Mouse (Mus musculus): ENCODE results near the gene Gm10282. TPM values are rescaled to one million over a fixed set of nuclear protein-coding genes. Genes with fewer than 3 reads are reported as not detected.

The Gm10282 gene
- polyA plus RNA-seq, 1 experiment from 2014 or later = 29.1 TPM

DNA sequence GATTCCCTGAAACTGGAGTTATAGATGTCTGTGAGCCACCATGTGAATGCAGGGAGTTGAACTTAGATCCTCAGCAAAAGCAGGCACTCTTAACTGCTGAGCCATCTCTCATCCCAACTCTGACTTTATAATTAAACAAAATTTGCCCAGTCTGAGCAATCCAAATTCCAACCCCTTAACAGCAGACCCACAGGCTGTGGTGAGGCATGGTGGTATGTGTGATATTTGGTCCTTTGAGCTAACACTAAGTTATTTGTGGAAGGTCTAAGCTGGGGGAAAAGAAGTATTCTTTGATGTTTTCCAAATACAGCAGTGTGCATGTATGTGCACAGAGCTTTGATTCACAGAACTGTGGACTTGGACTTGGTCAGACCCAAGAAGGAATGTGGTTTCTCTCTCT, 16.0 kb downstream of the Gm10282 start:
- H3K36me3 ChIP-seq = no peaks in the 10 kb centered on the region
- no peak for ATAC-seq (ENCODE audit: insufficient number of reproducible peaks, insufficient read depth, low FRiP score, low TSS enrichment)
- no peak overlapping the region for H3K27ac ChIP-seq
- no peaks in the 10 kb centered on the region for H3K27me3 ChIP-seq
- H3K4me1 ChIP-seq = no peaks in the 10 kb centered on the region
- no peaks in the 10 kb centered on the region for H3K9me3 ChIP-seq
- H3K4me2 ChIP-seq (replicated peaks) = no peak overlapping the region
- H3K4me3 ChIP-seq = no peak overlapping the region
- H3K9ac ChIP-seq = no peak overlapping the region

DNA sequence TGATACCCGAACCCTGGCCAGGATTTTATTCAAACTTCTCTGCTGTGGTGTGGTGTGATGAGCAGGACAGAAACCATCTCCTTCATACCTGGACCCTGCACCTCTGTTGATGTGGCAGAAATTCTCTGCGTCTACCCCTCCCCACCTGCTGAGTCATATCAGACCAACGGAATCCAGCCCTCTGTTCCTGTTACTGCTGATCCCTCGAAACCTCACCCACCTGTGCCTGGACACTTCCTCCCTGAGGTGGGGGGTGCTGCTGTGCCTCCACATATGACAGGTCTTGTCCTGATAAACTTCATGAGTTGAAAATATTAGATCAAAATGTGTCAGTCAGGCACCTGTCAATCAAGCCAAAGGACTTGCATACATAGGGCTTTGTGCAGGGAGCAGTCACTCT, 19.8 kb downstream of the Gm10282 start:
- no peak overlapping the region for H3K4me3 ChIP-seq
- no peaks in the 10 kb centered on the region for H3K4me1 ChIP-seq
- no peak overlapping the region for H3K9ac ChIP-seq
- no peaks in the 10 kb centered on the region for H3K36me3 ChIP-seq
- no peaks in the 10 kb centered on the region for H3K9me3 ChIP-seq
- no peak overlapping the region for H3K4me2 ChIP-seq (replicated peaks)
- no peak overlapping the region for H3K27ac ChIP-seq
- 73% methylated on average over 4 of the region's 4 CpGs for WGBS
- no peak for ATAC-seq (ENCODE audit: insufficient number of reproducible peaks, insufficient read depth, low FRiP score, low TSS enrichment)
- no peaks in the 10 kb centered on the region for H3K27me3 ChIP-seq

DNA sequence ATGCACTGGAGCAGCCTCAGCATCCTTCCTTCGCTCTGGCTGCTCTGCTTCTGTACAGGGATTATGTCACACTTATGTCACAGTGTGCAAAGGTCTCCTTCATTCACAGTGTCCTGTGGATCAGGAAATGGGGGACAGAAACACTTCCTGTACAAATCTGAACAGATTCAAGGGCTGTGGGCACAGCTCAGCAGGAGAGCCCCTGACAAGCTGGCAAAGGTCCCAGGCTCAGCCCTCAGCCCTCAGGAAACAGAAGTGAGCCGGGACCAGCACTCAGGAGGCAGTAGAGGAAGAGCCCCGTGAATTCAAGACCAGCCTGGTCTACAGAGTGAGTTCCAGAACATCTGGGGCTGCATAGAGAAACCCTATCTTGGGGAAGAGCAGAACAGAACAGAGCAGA, 23.4 kb downstream of the Gm10282 start:
- H3K4me2 ChIP-seq (replicated peaks) = no peak overlapping the region
- H3K9ac ChIP-seq = no peak overlapping the region
- H3K4me1 ChIP-seq = no peaks in the 10 kb centered on the region
- H3K36me3 ChIP-seq = no peaks in the 10 kb centered on the region
- H3K27me3 ChIP-seq = no peaks in the 10 kb centered on the region
- 36% methylated on average over 3 of the region's 3 CpGs for WGBS
- H3K27ac ChIP-seq = no peak overlapping the region
- no peaks in the 10 kb centered on the region for H3K9me3 ChIP-seq
- ATAC-seq (ENCODE audit: insufficient number of reproducible peaks, insufficient read depth, low FRiP score, low TSS enrichment) = no peak
- H3K4me3 ChIP-seq = no peak overlapping the region

GRCm38 (mm10) chr8:72279151-72279550, 25.9 kb downstream of the Gm10282 start:
- Histone ChIP-seq H3K9me3 (no peaks in the 10 kb centered on the region), H3K9ac (no peak overlapping the region), H3K27me3 (no peaks in the 10 kb centered on the region), H3K4me2 (replicated peaks) (no peak overlapping the region), H3K4me3 (no peak overlapping the region), H3K36me3 (no peaks in the 10 kb centered on the region), H3K4me1 (no peaks in the 10 kb centered on the region), H3K27ac (no peak overlapping the region)
- ATAC-seq (ENCODE audit: insufficient number of reproducible peaks, insufficient read depth, low FRiP score, low TSS enrichment) = no peak
- 75% methylated on average over 7 of the region's 7 CpGs for WGBS

- 72% methylated on average over 3 of the region's 3 CpGs for WGBS
- H3K4me3 ChIP-seq = no peak overlapping the region
- no peaks in the 10 kb centered on the region for H3K36me3 ChIP-seq
Measured at GRCm38 (mm10) chr8:72277244-72277643, 27.8 kb downstream of the Gm10282 start.

GRCm38 (mm10) chr8:72273807-72274206, 31.3 kb downstream of the Gm10282 start:
- Histone ChIP-seq H3K27me3 (no peaks in the 10 kb centered on the region), H3K9ac (no peak overlapping the region), H3K4me2 (replicated peaks) (no peak overlapping the region), H3K27ac (no peak overlapping the region), H3K9me3 (no peaks in the 10 kb centered on the region), H3K36me3 (no peaks in the 10 kb centered on the region), H3K4me1 (no peaks in the 10 kb centered on the region), H3K4me3 (no peak overlapping the region)
- 77% methylated on average over 5 of the region's 5 CpGs for WGBS
- no peak for ATAC-seq (ENCODE audit: insufficient number of reproducible peaks, insufficient read depth, low FRiP score, low TSS enrichment)

More at GRCm38 (mm10) chr8:72277244-72277643, 27.8 kb downstream of the Gm10282 start:
- no peaks in the 10 kb centered on the region for H3K27me3 ChIP-seq
- H3K9ac ChIP-seq = no peak overlapping the region
- H3K4me1 ChIP-seq = no peaks in the 10 kb centered on the region
- H3K9me3 ChIP-seq = no peaks in the 10 kb centered on the region
- no peak overlapping the region for H3K27ac ChIP-seq
- H3K4me2 ChIP-seq (replicated peaks) = no peak overlapping the region
- ATAC-seq (ENCODE audit: insufficient number of reproducible peaks, insufficient read depth, low FRiP score, low TSS enrichment) = no peak

DNA sequence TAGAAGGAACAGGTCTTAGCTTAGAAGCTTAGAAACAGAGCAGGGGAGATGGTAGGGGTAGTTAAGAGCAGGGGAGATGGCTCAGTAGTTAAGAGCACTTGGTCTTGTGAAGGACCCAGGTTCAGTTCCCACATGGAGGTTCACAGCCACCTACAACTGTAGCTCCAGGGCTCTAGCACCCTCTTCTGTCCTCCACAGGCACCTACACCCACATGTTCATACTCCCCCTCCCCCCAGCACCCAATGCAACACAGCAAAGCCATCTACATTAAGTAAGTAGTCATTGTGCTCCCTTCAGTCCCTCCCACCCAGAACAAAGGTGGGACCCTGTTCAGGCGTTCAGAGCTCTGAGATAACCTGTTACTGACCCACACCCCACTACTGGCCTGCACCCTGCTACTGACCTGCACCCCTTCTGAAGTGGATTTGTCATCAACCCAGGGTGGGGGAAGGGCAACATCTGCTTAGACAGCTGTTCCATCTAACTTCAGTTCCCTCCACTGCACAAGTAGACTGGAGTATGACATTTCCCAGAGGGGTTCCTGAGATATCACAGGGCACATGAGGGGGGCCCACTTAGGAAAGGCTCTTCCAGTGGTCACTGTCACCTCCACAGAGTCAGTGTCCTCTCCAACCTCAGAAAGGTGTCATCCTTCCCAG, 31.8 kb downstream of the Gm10282 start:
- H3K9me3 ChIP-seq = no peaks in the 10 kb centered on the region
- no peaks in the 10 kb centered on the region for H3K27me3 ChIP-seq
- H3K27ac ChIP-seq = no peak overlapping the region
- no peak; the same call in 1 of the 2 replicates for ATAC-seq (ENCODE audit: insufficient number of reproducible peaks, insufficient read depth, low FRiP score, low TSS enrichment)
- no peak overlapping the region for H3K9ac ChIP-seq
- H3K4me2 ChIP-seq (replicated peaks) = no peak overlapping the region
- H3K36me3 ChIP-seq = no peaks in the 10 kb centered on the region
- 48% methylated on average over 1 of the region's 1 CpGs for WGBS
- H3K4me3 ChIP-seq = no peak overlapping the region
- H3K4me1 ChIP-seq = no peaks in the 10 kb centered on the region

GRCm38 (mm10) chr8:72272361-72272760, 32.7 kb downstream of the Gm10282 start:
- no peak overlapping the region for H3K4me3 ChIP-seq
- no peak for ATAC-seq (ENCODE audit: insufficient number of reproducible peaks, insufficient read depth, low FRiP score, low TSS enrichment)
- H3K4me1 ChIP-seq = no peaks in the 10 kb centered on the region
- H3K4me2 ChIP-seq (replicated peaks) = no peak overlapping the region
- H3K27me3 ChIP-seq = no peaks in the 10 kb centered on the region
- H3K9ac ChIP-seq = no peak overlapping the region
- WGBS = 10% methylated on average over 3 of the region's 3 CpGs
- no peaks in the 10 kb centered on the region for H3K9me3 ChIP-seq
- H3K36me3 ChIP-seq = no peaks in the 10 kb centered on the region
- H3K27ac ChIP-seq = no peak overlapping the region

GRCm38 (mm10) chr8:72271691-72272090, 33.4 kb downstream of the Gm10282 start:
- Histone ChIP-seq H3K27me3 (no peaks in the 10 kb centered on the region), H3K4me2 (replicated peaks) (no peak overlapping the region), H3K4me1 (no peaks in the 10 kb centered on the region), H3K9me3 (no peaks in the 10 kb centered on the region), H3K36me3 (no peaks in the 10 kb centered on the region), H3K9ac (no peak overlapping the region), H3K4me3 (no peak overlapping the region), H3K27ac (no peak overlapping the region)
- ATAC-seq (ENCODE audit: insufficient number of reproducible peaks, insufficient read depth, low FRiP score, low TSS enrichment) = no peak
- WGBS = 71% methylated on average over 3 of the region's 3 CpGs

GRCm38 (mm10) chr8:72271051-72271660, 33.9 kb downstream of the Gm10282 start:
- no peak overlapping the region for H3K9ac ChIP-seq
- no peak overlapping the region for H3K4me2 ChIP-seq (replicated peaks)
- no peak overlapping the region for H3K4me3 ChIP-seq
- 70% methylated on average over 11 of the region's 11 CpGs for WGBS
- H3K27ac ChIP-seq = no peak overlapping the region
- H3K9me3 ChIP-seq = no peaks in the 10 kb centered on the region
- no peaks in the 10 kb centered on the region for H3K36me3 ChIP-seq
- no peak for ATAC-seq (ENCODE audit: insufficient number of reproducible peaks, insufficient read depth, low FRiP score, low TSS enrichment)
- no peaks in the 10 kb centered on the region for H3K27me3 ChIP-seq
- H3K4me1 ChIP-seq = no peaks in the 10 kb centered on the region

DNA sequence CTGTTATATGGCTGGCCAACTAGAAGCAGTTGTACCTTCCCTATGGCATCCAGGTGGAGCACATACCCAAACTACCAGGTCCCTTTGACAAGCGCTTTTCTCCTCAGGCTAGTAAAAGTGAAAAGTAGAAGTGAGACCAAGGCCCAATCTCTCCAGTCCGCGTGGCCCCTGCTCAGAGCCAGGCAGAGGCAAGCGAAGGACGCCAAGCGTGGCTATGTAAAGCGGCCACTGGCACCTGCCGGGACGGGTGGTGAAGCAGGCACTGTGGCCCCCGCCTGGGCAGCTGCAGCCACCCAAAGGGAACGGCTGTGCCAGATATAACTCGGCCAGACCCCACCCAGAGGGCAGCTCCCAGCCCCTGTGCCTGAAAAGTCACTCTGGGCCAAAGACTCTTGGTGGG, 34.5 kb downstream of the Gm10282 start:
- Histone ChIP-seq H3K4me1 (no peaks in the 10 kb centered on the region), H3K9me3 (no peaks in the 10 kb centered on the region), H3K4me3 (no peak overlapping the region), H3K27ac (no peak overlapping the region), H3K4me2 (replicated peaks) (no peak overlapping the region), H3K27me3 (no peaks in the 10 kb centered on the region), H3K36me3 (no peaks in the 10 kb centered on the region), H3K9ac (no peak overlapping the region)
- ATAC-seq (ENCODE audit: insufficient number of reproducible peaks, insufficient read depth, low FRiP score, low TSS enrichment) = no peak
- 91% methylated on average over 12 of the region's 12 CpGs for WGBS

GRCm38 (mm10) chr8:72268356-72268755, 36.7 kb downstream of the Gm10282 start:
- no peak overlapping the region for H3K9ac ChIP-seq
- 86% methylated on average over 15 of the region's 15 CpGs for WGBS
- no peaks in the 10 kb centered on the region for H3K27me3 ChIP-seq
- H3K4me1 ChIP-seq = no peaks in the 10 kb centered on the region
- H3K27ac ChIP-seq = no peak overlapping the region
- H3K36me3 ChIP-seq = no peaks in the 10 kb centered on the region
- no peak overlapping the region for H3K4me2 ChIP-seq (replicated peaks)
- no peak for ATAC-seq (ENCODE audit: insufficient number of reproducible peaks, insufficient read depth, low FRiP score, low TSS enrichment)
- no peak overlapping the region for H3K4me3 ChIP-seq
- no peaks in the 10 kb centered on the region for H3K9me3 ChIP-seq

Data from embryonic facial prominence, embryonic 12.5 days (tissue).